Mouse (Mus musculus) retina, postnatal 7 days (tissue): Measurements from ENCODE around the gene Krtap10-10.

Experiments
- DNase-seq: peaks from one replicate; pipeline ENCODE4 v3.0.0-alpha.2; 2012; ENCODE audit warnings: low read depth, low spot score

Krtap10-10 gene

GRCm38 (mm10) chr10:77867546-77867945 lies 31.8 kb downstream of the Krtap10-10 start:
- no peak for DNase-seq

DNA sequence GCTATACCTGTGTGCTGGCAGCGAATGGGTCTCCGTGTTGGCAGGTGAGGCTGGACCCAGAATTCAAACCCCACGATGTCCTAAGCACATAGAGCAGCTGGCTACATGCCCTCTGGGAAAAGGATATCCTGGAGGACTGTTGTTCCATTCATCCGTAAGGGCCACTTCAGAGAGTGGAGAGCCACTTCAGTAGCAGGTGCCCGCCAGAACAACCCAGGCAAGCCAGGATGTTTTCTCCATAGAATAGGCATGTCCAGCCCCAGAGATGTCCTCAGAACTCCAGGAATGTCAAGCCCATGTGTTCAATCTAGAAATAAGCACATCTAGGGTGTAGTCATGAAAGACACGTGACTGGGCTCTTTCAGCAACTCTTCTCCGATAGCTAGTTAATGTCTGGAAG lies 33.9 kb downstream of the Krtap10-10 start:
- no peak for DNase-seq

- DNase-seq: no peak
These were observed 43.2 kb downstream of the Krtap10-10 start for GRCm38 (mm10) chr10:77878985-77879384.

DNA sequence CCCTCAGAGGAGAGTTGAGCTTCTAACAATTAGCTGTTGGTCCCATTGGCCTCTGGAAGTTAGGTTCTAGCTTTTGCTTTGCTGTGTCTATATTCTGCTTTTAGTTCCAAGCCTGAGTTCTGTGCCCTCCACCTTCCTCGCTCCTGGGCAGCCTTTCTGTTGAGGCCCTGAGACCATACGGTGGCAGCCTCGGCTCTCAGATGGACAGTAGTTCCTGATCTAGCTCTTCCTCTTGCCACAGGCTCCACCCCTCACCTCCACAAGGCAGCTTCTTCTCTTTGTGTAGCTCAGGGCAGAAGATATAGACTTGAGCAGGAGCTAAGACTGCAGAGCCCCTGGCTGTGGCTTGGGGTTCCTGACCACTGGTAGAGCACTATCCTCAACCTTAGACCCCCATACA lies 44.6 kb downstream of the Krtap10-10 start:
- DNase-seq: no peak

DNA sequence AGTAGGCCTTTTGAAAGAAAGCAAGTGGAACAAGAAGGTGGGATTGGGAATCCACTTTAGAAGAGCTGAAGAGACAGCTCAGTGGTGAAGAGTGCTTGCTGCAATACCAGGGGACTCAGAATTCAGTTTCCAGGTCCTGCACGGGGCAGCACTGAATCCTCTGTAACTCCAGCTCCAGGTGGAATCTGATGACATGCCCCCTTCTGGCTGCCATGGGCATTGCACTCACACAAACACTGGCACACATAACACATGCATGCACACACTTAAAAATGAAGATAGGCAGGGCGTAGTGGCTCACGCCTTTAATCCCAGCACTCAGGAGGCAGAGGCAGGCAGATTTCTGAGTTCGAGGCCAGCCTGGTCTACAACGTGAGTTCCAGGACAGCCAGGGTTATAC lies 46.8 kb downstream of the Krtap10-10 start:
- no peak for DNase-seq

DNA sequence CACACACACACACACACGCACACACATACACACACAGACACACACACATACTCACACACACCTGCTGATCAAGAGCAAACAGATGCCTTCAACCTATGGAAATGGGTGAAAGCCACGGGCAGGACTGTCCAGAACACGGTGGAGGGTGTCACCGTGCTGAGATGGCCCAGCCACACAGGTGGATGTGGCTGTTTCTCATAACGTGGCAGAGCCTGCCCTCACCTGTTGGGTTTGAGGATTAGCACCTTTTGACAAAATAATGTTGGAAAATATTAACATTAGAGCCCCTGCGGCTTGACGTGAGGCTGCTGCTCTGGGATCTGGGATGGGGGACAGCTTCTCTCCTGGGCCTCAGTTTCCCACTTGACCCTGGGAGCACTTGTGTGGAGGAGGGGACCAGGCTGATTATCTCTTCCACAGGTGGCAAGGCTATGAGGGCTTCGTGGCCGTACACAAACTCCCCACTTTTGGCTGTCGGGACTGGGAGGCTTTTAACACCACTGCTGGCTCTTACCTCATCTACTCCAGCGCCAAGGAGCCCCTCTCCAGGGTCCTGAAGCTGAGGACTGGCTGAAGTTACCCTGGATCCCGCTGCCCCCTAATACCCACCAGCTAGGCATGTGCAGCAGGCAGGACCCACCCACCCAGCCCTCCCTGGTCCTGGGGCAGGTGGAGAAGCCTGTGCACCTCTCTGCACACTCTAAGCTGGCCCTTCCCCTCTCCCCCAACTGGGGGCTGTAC lies 50.4 kb downstream of the Krtap10-10 start:
- DNase-seq: no peak
